In the genomic region with DNA sequence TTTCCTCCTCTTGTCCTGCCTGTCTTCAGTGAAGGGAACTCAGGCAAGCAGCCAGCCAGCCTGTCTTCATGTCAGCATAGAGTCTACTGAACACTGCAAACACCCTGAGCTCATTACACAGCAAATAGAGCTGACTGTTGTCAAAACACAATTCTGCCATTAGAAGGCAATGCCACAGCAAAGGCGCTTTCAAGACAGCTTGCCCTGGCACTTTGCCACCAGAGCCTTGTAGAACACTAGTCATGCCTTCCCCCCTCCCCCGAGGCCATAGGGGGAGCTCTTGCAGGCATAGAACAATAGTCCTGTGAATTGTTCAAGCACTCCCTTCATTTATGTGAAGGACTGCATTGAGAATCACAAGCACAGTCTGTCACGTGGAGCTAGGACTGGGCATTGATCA, we compare ENCODE assay signal across 13 mouse cellular contexts.
DNase-seq lines count a peak whose midpoint lies in the region; ATAC-seq and TF ChIP-seq lines count a peak whose summit lies in the region.
"Had no signal": no experiment of that assay in that cellular context is flagged by ENCODE, and none has a peak within 500 bp of the region (broad histone marks: within the 10 kb centered on the region; RNA-seq: fewer than 3 reads in every experiment).

No protein-coding gene starts in this region.

- intact Hi-C loops in gastrocnemius, postnatal 14 days (cut with DNase I; ENCODE audit: low total_unique reads) = no loop called here

- H3K4me2 ChIP-seq in lung, embryonic 14.5 days = no peak overlapping the region
- H3K4me2 ChIP-seq: limb, embryonic 12.5 days had no signal

- H3K36me3 ChIP-seq in lung, embryonic 14.5 days (ENCODE audit: insufficient read depth) = no peaks in the 10 kb centered on the region
- H3K36me3 ChIP-seq: limb, embryonic 12.5 days had no signal

- no peak overlapping the region for H3K4me3 ChIP-seq in lung, embryonic 14.5 days (ENCODE audit: low read depth, low read length)
- H3K4me3 ChIP-seq: limb, embryonic 12.5 days had no signal

- ATAC-seq in lung, embryonic 14.5 days (ENCODE audit: insufficient read depth) = no peak
- ATAC-seq: intestine, postnatal 0 days had no signal

- H3K27me3 ChIP-seq in lung, embryonic 14.5 days (ENCODE audit: insufficient read depth, low read length) = no peaks in the 10 kb centered on the region

- WGBS in lung, embryonic 14.5 days = 60% methylated on average over 3 of the region's 3 CpGs

- peak; percentile 9 to 53 for DNase-seq in cerebellum, postnatal 14 days
- DNase-seq in cerebellum, adult 11 months = no peak
- DNase-seq in lung, embryonic 14.5 days = peak; percentile 47
- DNase-seq in lung, postnatal 25 days (ENCODE audit: low spot score) = no peak
- peak; percentile 15 for DNase-seq in adrenal gland, postnatal 25 days
- peak; percentile 15 to 26 for DNase-seq in layer of hippocampus, postnatal 36 days
- no peak for DNase-seq in embryo, embryonic 11 days
- DNase-seq in gastrocnemius, postnatal 14 days = no peak
- DNase-seq: cerebellum, adult 9-10 months had no signal

- H3K9me3 ChIP-seq in lung, embryonic 14.5 days (ENCODE audit: low read depth, low read length) = no peaks in the 10 kb centered on the region
- H3K9me3 ChIP-seq: limb, embryonic 12.5 days had no signal

- TF ChIP-seq CTCF in lung, embryonic 14.5 days (IDR thresholded peaks at IDR 0.05; ENCODE audit: low read depth) = no peak

- H3K9ac ChIP-seq in lung, embryonic 14.5 days = no peak overlapping the region
- H3K9ac ChIP-seq: limb, embryonic 12.5 days had no signal

- H3K4me1 ChIP-seq in lung, embryonic 14.5 days (ENCODE audit: insufficient read depth) = no peaks in the 10 kb centered on the region
- H3K4me1 ChIP-seq: limb, embryonic 12.5 days had no signal

- H3K27ac ChIP-seq in lung, embryonic 14.5 days (ENCODE audit: low read depth) = no peak overlapping the region
- H3K27ac ChIP-seq: limb, embryonic 12.5 days; macrophage; stomach, postnatal 0 days had no signal

Comparison
In these comparisons a context has a peak if more than half of its experiments do, and no peak if none do; other contexts are left out.
1. DNase-seq: peak in cerebellum, postnatal 14 days (2 of 2), lung, embryonic 14.5 days (single experiment), adrenal gland, postnatal 25 days (single experiment) and layer of hippocampus, postnatal 36 days (2 of 2); none in cerebellum, adult 11 months (single experiment), lung, postnatal 25 days (single experiment), embryo, embryonic 11 days (single experiment) and gastrocnemius, postnatal 14 days (single experiment).